Mouse (Mus musculus): Measurements from ENCODE around the gene Glrx5. TPM values are rescaled to one million over a fixed set of nuclear protein-coding genes. Genes with fewer than 3 reads are reported as not detected.
A peak's percentile ranks its signal among the peaks of the same experiment; 100 is the strongest.

Glrx5 gene
- polyA plus RNA-seq, 1 experiment from 2014 or later: 246 TPM

GRCm38 (mm10) chr12:105025947-105026586 lies 6.4 kb upstream of the Glrx5 start:
- no peaks in the 10 kb centered on the region for H3K27me3 ChIP-seq (ENCODE audit: low read depth, poor library complexity, severe bottlenecking)
- H3K36me3 ChIP-seq: peaks cover 39% of the 10 kb centered on the region
- H3K4me3 ChIP-seq: no peak overlapping the region
- no peak overlapping the region for H3K27ac ChIP-seq (replicated peaks)
- peaks cover 10% of the 10 kb centered on the region for H3K4me1 ChIP-seq
- DNase-seq (ENCODE audit: low spot score): no peak
- 67% methylated on average over 10 of the region's 10 CpGs for WGBS
- peaks cover 16% of the 10 kb centered on the region for H3K9me3 ChIP-seq (replicated peaks)

GRCm38 (mm10) chr12:105027323-105027991 lies 5.0 kb upstream of the Glrx5 start:
- peaks cover 39% of the 10 kb centered on the region for H3K36me3 ChIP-seq
- no peaks in the 10 kb centered on the region for H3K27me3 ChIP-seq (ENCODE audit: low read depth, poor library complexity, severe bottlenecking)
- H3K9me3 ChIP-seq (replicated peaks): peaks cover 16% of the 10 kb centered on the region
- H3K27ac ChIP-seq (replicated peaks): no peak overlapping the region
- WGBS: 37% methylated on average over 15 of the region's 15 CpGs
- DNase-seq (ENCODE audit: low spot score): peak; percentile 70
- H3K4me1 ChIP-seq: peaks cover 17% of the 10 kb centered on the region
- no peak overlapping the region for H3K4me3 ChIP-seq

DNA sequence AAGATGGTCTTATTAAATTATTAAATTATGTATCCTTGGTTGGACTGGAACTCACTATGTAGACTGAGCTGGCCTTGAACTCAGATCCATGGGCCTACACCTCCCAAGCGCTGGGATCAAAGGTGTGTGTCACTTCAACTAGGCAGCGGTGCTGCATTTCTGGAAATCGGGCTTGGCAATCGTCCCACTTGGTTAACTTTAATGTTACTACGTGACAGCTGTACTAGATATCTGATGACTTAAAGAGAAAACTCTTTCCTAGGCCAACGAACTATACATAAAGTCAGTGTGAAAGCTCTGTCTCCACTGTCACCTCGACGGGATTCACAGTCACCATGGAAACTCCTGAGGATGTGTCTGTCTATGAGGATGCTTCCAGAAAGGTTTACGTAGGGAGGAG lies 2.6 kb upstream of the Glrx5 start:
- Histone ChIP-seq H3K4me3 (no peak overlapping the region), H3K36me3 (peaks cover 25% of the 10 kb centered on the region), H3K27ac (replicated peaks) (no peak overlapping the region), H3K27me3 (ENCODE audit: low read depth, poor library complexity, severe bottlenecking) (no peaks in the 10 kb centered on the region), H3K9me3 (replicated peaks) (no peaks in the 10 kb centered on the region), H3K4me1 (peaks cover 36% of the 10 kb centered on the region)
- no peak for DNase-seq (ENCODE audit: low spot score)
- WGBS: 90% methylated on average over 9 of the region's 9 CpGs

GRCm38 (mm10) chr12:105031081-105032058 lies 1.1 kb upstream of the Glrx5 start:
- WGBS: 8% methylated on average over 37 of the region's 37 CpGs
- H3K9me3 ChIP-seq (replicated peaks): no peaks in the 10 kb centered on the region
- H3K4me1 ChIP-seq: peaks cover 48% of the 10 kb centered on the region
- H3K36me3 ChIP-seq: peaks cover 33% of the 10 kb centered on the region
- peak; percentile 37 for DNase-seq (ENCODE audit: low spot score)
- H3K27ac ChIP-seq (replicated peaks): peak overlapping the region; percentile 88
- H3K4me3 ChIP-seq: peak overlapping the region; percentile 88
- no peaks in the 10 kb centered on the region for H3K27me3 ChIP-seq (ENCODE audit: low read depth, poor library complexity, severe bottlenecking)

- Histone ChIP-seq H3K27ac (replicated peaks) (peak overlapping the region; percentile 91), H3K27me3 (ENCODE audit: low read depth, poor library complexity, severe bottlenecking) (no peaks in the 10 kb centered on the region), H3K4me1 (peaks cover 48% of the 10 kb centered on the region), H3K4me3 (peak overlapping the region; percentile 88), H3K36me3 (peaks cover 34% of the 10 kb centered on the region), H3K9me3 (replicated peaks) (no peaks in the 10 kb centered on the region)
- 4% methylated on average over 45 of the region's 45 CpGs for whole genome bisulfite sequencing
- DNase-seq (ENCODE audit: low spot score): no peak
These were observed 616 bp downstream of the Glrx5 start for GRCm38 (mm10) chr12:105032832-105033775.

- 81% methylated on average over 14 of the region's 14 CpGs for WGBS
These were observed 1.8 kb downstream of the Glrx5 start for GRCm38 (mm10) chr12:105034130-105034769.

GRCm38 (mm10) chr12:105038211-105038610 lies 5.7 kb downstream of the Glrx5 start:
- DNase-seq (ENCODE audit: low spot score): no peak
- Histone ChIP-seq H3K4me3 (no peak overlapping the region), H3K36me3 (peaks cover 55% of the 10 kb centered on the region), H3K27ac (replicated peaks) (no peak overlapping the region), H3K4me1 (peaks cover 35% of the 10 kb centered on the region), H3K9me3 (replicated peaks) (no peaks in the 10 kb centered on the region), H3K27me3 (ENCODE audit: low read depth, poor library complexity, severe bottlenecking) (no peaks in the 10 kb centered on the region)
- 90% methylated on average over 11 of the region's 11 CpGs for WGBS

More at GRCm38 (mm10) chr12:105034130-105034769, 1.8 kb downstream of the Glrx5 start:
- Histone ChIP-seq H3K4me3 (peak overlapping the region; percentile 88), H3K36me3 (peaks cover 34% of the 10 kb centered on the region), H3K27me3 (ENCODE audit: low read depth, poor library complexity, severe bottlenecking) (no peaks in the 10 kb centered on the region), H3K27ac (replicated peaks) (peak overlapping the region; percentile 91), H3K4me1 (peaks cover 48% of the 10 kb centered on the region), H3K9me3 (replicated peaks) (no peaks in the 10 kb centered on the region)
- no peak for DNase-seq (ENCODE audit: low spot score)

DNA sequence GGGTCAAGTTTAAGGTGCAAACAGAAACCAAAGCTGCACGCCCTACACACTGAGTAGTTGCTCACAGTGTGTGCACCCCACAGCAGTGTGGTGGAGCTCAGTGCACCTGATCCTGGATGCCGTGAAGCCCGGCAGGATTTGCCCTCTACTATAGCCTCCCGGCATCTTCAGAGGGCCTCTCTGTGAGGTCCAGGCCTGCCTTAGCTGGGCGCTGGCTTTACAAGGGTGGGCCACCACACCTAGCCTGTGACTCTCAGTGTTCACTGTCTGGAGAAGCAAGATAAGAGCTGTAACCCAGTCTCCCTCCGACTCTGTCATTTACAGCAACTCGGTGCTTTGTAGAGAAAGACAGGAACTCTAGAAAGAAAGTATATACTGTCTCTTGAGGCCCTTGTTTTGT lies 6.4 kb downstream of the Glrx5 start:
- Histone ChIP-seq H3K9me3 (replicated peaks) (no peaks in the 10 kb centered on the region), H3K4me3 (no peak overlapping the region), H3K36me3 (peaks cover 62% of the 10 kb centered on the region), H3K27me3 (ENCODE audit: low read depth, poor library complexity, severe bottlenecking) (no peaks in the 10 kb centered on the region), H3K4me1 (peaks cover 28% of the 10 kb centered on the region), H3K27ac (replicated peaks) (no peak overlapping the region)
- 86% methylated on average over 7 of the region's 7 CpGs for WGBS
- DNase-seq (ENCODE audit: low spot score): no peak

GRCm38 (mm10) chr12:105039578-105040289 lies 7.2 kb downstream of the Glrx5 start:
- Histone ChIP-seq H3K36me3 (peaks cover 63% of the 10 kb centered on the region), H3K27me3 (ENCODE audit: low read depth, poor library complexity, severe bottlenecking) (no peaks in the 10 kb centered on the region), H3K9me3 (replicated peaks) (no peaks in the 10 kb centered on the region), H3K4me1 (peaks cover 20% of the 10 kb centered on the region), H3K27ac (replicated peaks) (peak overlapping the region; percentile 38; the same call in 1 of the 2 replicates), H3K4me3 (no peak overlapping the region)
- 74% methylated on average over 12 of the region's 12 CpGs for WGBS
- DNase-seq (ENCODE audit: low spot score): no peak

DNA sequence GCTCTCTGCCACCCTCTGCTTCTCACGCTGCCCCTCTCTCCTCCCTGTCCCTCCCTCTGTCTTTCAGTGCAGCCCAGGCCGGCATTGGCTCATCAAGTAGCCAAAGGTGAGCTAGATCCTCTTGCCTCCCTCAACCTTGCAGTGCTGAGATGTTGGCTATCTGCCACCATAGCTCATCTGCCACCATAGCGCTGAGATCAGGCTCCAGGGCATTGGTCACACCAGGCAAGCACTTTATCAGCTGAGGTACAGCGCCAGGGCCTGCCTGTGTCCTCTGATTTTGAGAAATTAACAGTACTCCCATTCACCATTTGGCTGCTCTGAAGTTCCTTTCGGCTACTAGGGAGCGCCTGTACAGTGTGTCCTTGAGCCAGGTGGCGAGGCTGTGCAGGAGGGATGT lies 8.5 kb downstream of the Glrx5 start:
- Histone ChIP-seq H3K36me3 (peaks cover 56% of the 10 kb centered on the region), H3K4me3 (no peak overlapping the region), H3K27me3 (ENCODE audit: low read depth, poor library complexity, severe bottlenecking) (no peaks in the 10 kb centered on the region), H3K27ac (replicated peaks) (no peak overlapping the region), H3K4me1 (0 out of 2 replicates have a peak, but pooled peaks cover 9% of the 10 kb centered on the region), H3K9me3 (replicated peaks) (no peaks in the 10 kb centered on the region)
- WGBS: 96% methylated on average over 7 of the region's 7 CpGs
- DNase-seq (ENCODE audit: low spot score): no peak

DNA sequence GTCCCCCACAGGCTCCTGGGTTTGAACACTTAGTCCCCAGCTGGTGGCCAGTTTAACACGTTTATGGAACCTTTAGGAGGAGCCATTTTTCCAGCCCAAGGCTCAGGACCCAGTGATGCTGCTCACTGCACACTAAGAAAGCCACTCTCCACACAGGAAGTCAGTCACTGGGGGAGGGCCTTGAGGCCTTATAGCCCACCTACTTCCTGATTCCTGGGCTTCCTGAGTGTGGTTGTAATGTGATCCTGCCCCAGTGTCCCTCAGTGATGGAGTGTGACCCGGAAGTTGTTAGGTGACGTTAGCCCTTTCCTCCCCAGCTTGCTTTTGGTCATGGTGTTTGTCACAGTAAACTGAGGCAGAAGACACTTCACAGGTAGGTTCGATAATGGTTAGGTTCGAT lies 10.6 kb downstream of the Glrx5 start:
- WGBS: 95% methylated on average over 5 of the region's 5 CpGs
- H3K36me3 ChIP-seq: peaks cover 60% of the 10 kb centered on the region
- no peaks in the 10 kb centered on the region for H3K27me3 ChIP-seq (ENCODE audit: low read depth, poor library complexity, severe bottlenecking)
- H3K4me1 ChIP-seq: peaks cover 9% of the 10 kb centered on the region
- no peak overlapping the region for H3K27ac ChIP-seq (replicated peaks)
- peaks cover 9% of the 10 kb centered on the region; the same call in 1 of the 2 replicates for H3K9me3 ChIP-seq (replicated peaks)
- no peak for DNase-seq (ENCODE audit: low spot score)
- H3K4me3 ChIP-seq: no peak overlapping the region
